Mouse (Mus musculus) hindbrain, embryonic 11.5 days (tissue): ENCODE measurements around the gene Unc93a2. TPM values are rescaled to one million over a fixed set of nuclear protein-coding genes. Genes with fewer than 3 reads are reported as not detected.
A peak's percentile ranks its signal among the peaks of the same experiment; 100 is the strongest.
"Not testable (repeated sequence)": the region's sequence is repeated elsewhere in the genome, so short reads cannot be mapped to it uniquely, and the experiment has no call there.

Source experiments
- ATAC-seq: fragments of 200-750 bp; cut with Nextera tagmentation; 2 replicates; pipeline ENCODE4 v1.8.0; 2017; ENCODE audit warnings: mild to moderate bottlenecking, moderate TSS enrichment, moderate library complexity; ENCODE audit not compliant: low FRiP score
- DNase-seq: peaks from one replicate; pipeline ENCODE4 v3.0.0-alpha.2; 2015; ENCODE audit warnings: low spot score
- H3K27ac ChIP-seq: fragments of 300-500 bp; sonication (generic); 2 replicates; pipeline ENCODE4 v1.5.1; 2014; ENCODE audit warnings: mild to moderate bottlenecking, low read depth, low read length
- H3K27me3 ChIP-seq: fragments of 300-500 bp; sonication (generic); 2 replicates; pipeline ENCODE4 v1.6.1; 2014; ENCODE audit warnings: mild to moderate bottlenecking, low read length, moderate library complexity, mixed read lengths; ENCODE audit not compliant: control insufficient read depth, insufficient read depth
- H3K36me3 ChIP-seq: fragments of 300-500 bp; sonication (generic); 2 replicates; pipeline ENCODE4 v1.6.1; 2014; ENCODE audit warnings: mild to moderate bottlenecking, low read length, moderate library complexity, mixed read lengths; ENCODE audit not compliant: control insufficient read depth, insufficient read depth
- H3K4me1 ChIP-seq: fragments of 300-500 bp; sonication (generic); replicated peaks from 2 replicates; pipeline ENCODE4 v1.6.1; 2014; ENCODE audit warnings: low read length, mixed read lengths; ENCODE audit not compliant: control insufficient read depth, insufficient read depth
- H3K4me2 ChIP-seq: fragments of 300-500 bp; sonication (generic); replicated peaks from 2 replicates; pipeline ENCODE4 v1.6.1; 2014; ENCODE audit warnings: mild to moderate bottlenecking, low read depth, low read length
- H3K4me3 ChIP-seq: fragments of 300-500 bp; sonication (generic); 2 replicates; pipeline ENCODE4 v1.5.1; 2014; ENCODE audit warnings: low read depth, low read length
- H3K9ac ChIP-seq: fragments of 300-500 bp; sonication (generic); 2 replicates; pipeline ENCODE4 v1.6.1; 2014; ENCODE audit warnings: low read depth, low read length
- H3K9me3 ChIP-seq: fragments of 300-500 bp; sonication (generic); 2 replicates; pipeline ENCODE4 v1.6.1; 2016; ENCODE audit warnings: low read length; ENCODE audit not compliant: control insufficient read depth
- WGBS: fragments of 180-500 bp; shearing (Covaris S2); extraction: QIAGEN DNeasy Blood & Tissue Kit; methylation state at CpG from one replicate; pipeline ENCODE4 v1.1.7; 2014; 5-methylcytosine and 5-hydroxymethylcytosine counted together
- polyA plus RNA-seq: library from polyadenylated mRNA; unstranded; fragments of >200 nt; fragmentation: Nextera tagmentation; extraction: Ambion mirVana; gene quantifications from 2 replicates; pipeline ENCODE4 v1.2.1, GENCODE M21; 2014

Unc93a2 gene
- polyA plus RNA-seq, 1 experiment from 2014 or later, result not detected

GRCm38 (mm10) chr17:7397079-7397478, 11.8 kb upstream of the Unc93a2 start:
- H3K27ac ChIP-seq, H3K4me2 ChIP-seq: not testable (repeated sequence)
- WGBS, result 87% methylated on average over 11 of the region's 13 CpGs

GRCm38 (mm10) chr17:7396288-7396687, 11.0 kb upstream of the Unc93a2 start:
- not testable (repeated sequence) for H3K9me3 ChIP-seq, H3K9ac ChIP-seq, H3K36me3 ChIP-seq, H3K4me1 ChIP-seq, H3K4me3 ChIP-seq, H3K4me2 ChIP-seq, H3K27me3 ChIP-seq, DNase-seq, H3K27ac ChIP-seq, ATAC-seq
- WGBS, result no CpG with 5 or more reads among the region's 2 CpGs

More at GRCm38 (mm10) chr17:7397079-7397478, 11.8 kb upstream of the Unc93a2 start:
- not testable (repeated sequence) for H3K4me3 ChIP-seq, H3K4me1 ChIP-seq, ATAC-seq, H3K9ac ChIP-seq, H3K36me3 ChIP-seq, H3K27me3 ChIP-seq, H3K9me3 ChIP-seq, DNase-seq

- ATAC-seq, H3K36me3 ChIP-seq, H3K27ac ChIP-seq, H3K27me3 ChIP-seq, H3K9ac ChIP-seq, H3K4me2 ChIP-seq, DNase-seq, H3K4me3 ChIP-seq, H3K4me1 ChIP-seq, H3K9me3 ChIP-seq: not testable (repeated sequence)
- WGBS, result 95% methylated on average over 6 of the region's 8 CpGs
Observed at GRCm38 (mm10) chr17:7395671-7396070, 10.4 kb upstream of the Unc93a2 start.

- H3K4me2 ChIP-seq, H3K27me3 ChIP-seq, H3K4me3 ChIP-seq, H3K27ac ChIP-seq, ATAC-seq, H3K9me3 ChIP-seq, H3K9ac ChIP-seq, H3K4me1 ChIP-seq, H3K36me3 ChIP-seq, DNase-seq: not testable (repeated sequence)
- WGBS, result 92% methylated on average over 7 of the region's 7 CpGs
Observed at GRCm38 (mm10) chr17:7395116-7395515, 9.9 kb upstream of the Unc93a2 start.

GRCm38 (mm10) chr17:7389898-7390297, 4.6 kb upstream of the Unc93a2 start:
- H3K9ac ChIP-seq, H3K27me3 ChIP-seq, H3K9me3 ChIP-seq, H3K4me3 ChIP-seq, H3K36me3 ChIP-seq, H3K4me1 ChIP-seq, DNase-seq, ATAC-seq, H3K4me2 ChIP-seq, H3K27ac ChIP-seq: not testable (repeated sequence)
- WGBS, result 87% methylated on average over 7 of the region's 7 CpGs

GRCm38 (mm10) chr17:7388958-7389356, 3.7 kb upstream of the Unc93a2 start:
- not testable (repeated sequence) for H3K36me3 ChIP-seq, ATAC-seq, H3K4me1 ChIP-seq, H3K4me2 ChIP-seq, H3K27me3 ChIP-seq, H3K9me3 ChIP-seq, H3K4me3 ChIP-seq, DNase-seq, H3K9ac ChIP-seq, H3K27ac ChIP-seq
- WGBS, result 90% methylated on average over 6 of the region's 8 CpGs

- H3K36me3 ChIP-seq, H3K9me3 ChIP-seq, H3K4me3 ChIP-seq, DNase-seq, H3K27me3 ChIP-seq, H3K4me2 ChIP-seq, H3K4me1 ChIP-seq, H3K9ac ChIP-seq, H3K27ac ChIP-seq: not testable (repeated sequence)
- peak; percentile 30 for ATAC-seq
- WGBS, result no CpG with 5 or more reads among the region's 2 CpGs
Observed at GRCm38 (mm10) chr17:7388341-7388957, 3.2 kb upstream of the Unc93a2 start.

- H3K9ac ChIP-seq, H3K36me3 ChIP-seq, H3K4me3 ChIP-seq, ATAC-seq, H3K27me3 ChIP-seq, H3K4me2 ChIP-seq, H3K27ac ChIP-seq, H3K9me3 ChIP-seq, H3K4me1 ChIP-seq: not testable (repeated sequence)
- DNase-seq, result peak; percentile 33
- WGBS, result 70% methylated on average over 8 of the region's 8 CpGs
Observed at GRCm38 (mm10) chr17:7386016-7386415, 752 bp upstream of the Unc93a2 start.
